Mouse (Mus musculus) heart, embryonic 15.5 days (tissue): ENCODE measurements at regions not wholly inside any gene's neighbourhood (a gene's known extent, or its start where the extent isn't known, plus 50 kb on each side); places are given as distances from the start of the nearest gene placed in this dataset.

ENCODE experiments used
- ATAC-seq: fragments of 200-750 bp; cut with Nextera tagmentation; replicated peaks from 2 replicates; pipeline ENCODE4 v1.8.0; 2017; ENCODE audit warnings: low read depth, moderate TSS enrichment; ENCODE audit not compliant: insufficient number of reproducible peaks, insufficient read depth, low FRiP score
- H3K27ac ChIP-seq: fragments of 300-500 bp; sonication (generic); 2 replicates; pipeline ENCODE4 v1.5.1; 2015; ENCODE audit warnings: mild to moderate bottlenecking, inconsistent platforms
- H3K27me3 ChIP-seq: fragments of 300-500 bp; sonication (generic); 2 replicates; pipeline ENCODE4 v1.6.1; 2015; ENCODE audit warnings: inconsistent platforms
- H3K36me3 ChIP-seq: fragments of 300-500 bp; sonication (generic); 2 replicates; pipeline ENCODE4 v1.6.1; 2015; ENCODE audit warnings: mild to moderate bottlenecking, inconsistent platforms
- H3K4me1 ChIP-seq: fragments of 300-500 bp; sonication (generic); replicated peaks from 2 replicates; pipeline ENCODE4 v1.6.1; 2015; ENCODE audit warnings: inconsistent platforms
- H3K4me2 ChIP-seq: fragments of 300-500 bp; sonication (generic); 2 replicates; pipeline ENCODE4 v1.6.1; 2015; ENCODE audit warnings: inconsistent platforms, mild to moderate bottlenecking, moderate library complexity
- H3K4me3 ChIP-seq: fragments of 300-500 bp; sonication (generic); 2 replicates; pipeline ENCODE4 v1.5.1; 2015; ENCODE audit warnings: mild to moderate bottlenecking, inconsistent platforms
- H3K9ac ChIP-seq: fragments of 300-500 bp; sonication (generic); 2 replicates; pipeline ENCODE4 v1.6.1; 2015; ENCODE audit warnings: mild to moderate bottlenecking, inconsistent platforms
- H3K9me3 ChIP-seq: fragments of 300-500 bp; sonication (generic); replicated peaks from 2 replicates; pipeline ENCODE4 v1.6.1; 2016; ENCODE audit warnings: inconsistent platforms
- WGBS: fragments of 180-500 bp; shearing (Covaris S2); methylation state at CpG from one replicate; pipeline ENCODE4 v1.1.7; 2015; ENCODE audit warnings: mixed read lengths; 5-methylcytosine and 5-hydroxymethylcytosine counted together

DNA sequence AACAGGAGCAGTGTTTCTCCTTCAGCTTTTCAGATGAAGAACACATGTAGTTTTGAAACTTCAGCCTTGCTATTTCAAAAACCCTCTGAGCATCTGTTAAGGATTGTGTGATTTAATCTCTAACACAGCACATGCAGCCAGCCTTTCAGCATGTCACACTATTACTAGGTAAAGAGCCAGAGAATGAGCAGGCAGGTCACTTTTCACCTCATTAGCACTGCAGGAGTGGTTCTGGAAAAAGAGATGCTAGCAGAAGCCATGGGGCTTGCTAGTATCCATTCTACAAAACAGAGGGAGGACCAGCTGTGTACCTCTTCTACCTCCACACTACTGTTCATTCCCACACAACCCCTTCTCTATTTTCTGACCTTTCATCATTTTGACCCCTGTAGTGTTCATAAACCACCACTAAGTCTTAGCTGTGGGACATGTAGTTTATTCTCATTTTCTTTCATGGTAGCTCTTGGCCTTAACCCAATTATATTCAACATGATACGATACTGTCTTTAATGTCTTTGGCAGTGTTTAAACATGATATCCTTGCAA, 535.1 kb upstream of the Alcam start:
- no peak for ATAC-seq
- WGBS, result 57% methylated on average over 1 of the region's 1 CpGs
- H3K4me3 ChIP-seq, result no peak overlapping the region

DNA sequence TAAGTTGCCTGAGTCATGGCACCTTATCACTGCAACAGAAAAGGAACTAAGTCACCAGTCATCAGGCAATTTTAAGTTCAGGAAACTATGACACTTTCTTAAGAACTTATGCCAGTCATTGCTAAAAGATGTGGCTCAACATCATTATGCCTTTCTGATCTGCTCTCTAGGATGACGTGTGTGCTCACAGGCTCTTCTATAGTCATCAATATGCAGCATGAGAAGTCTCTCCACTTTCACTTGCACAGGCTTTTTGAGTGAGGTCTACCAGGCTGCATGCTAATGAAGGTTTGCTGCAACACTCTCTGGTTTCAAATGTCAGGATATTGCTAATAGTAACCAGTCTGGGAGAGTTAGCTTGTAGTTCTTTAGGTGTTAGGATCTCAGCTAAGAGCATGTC, 530.5 kb upstream of the Alcam start:
- Histone ChIP-seq H3K4me2 (no peak overlapping the region), H3K4me3 (no peak overlapping the region), H3K27me3 (no peaks in the 10 kb centered on the region), H3K9me3 (no peaks in the 10 kb centered on the region), H3K36me3 (no peaks in the 10 kb centered on the region), H3K9ac (no peak overlapping the region), H3K27ac (no peak overlapping the region), H3K4me1 (no peaks in the 10 kb centered on the region)
- ATAC-seq, result no peak
- WGBS, result 50% methylated on average over 1 of the region's 1 CpGs

More for the DNA sequence above, 535.1 kb upstream of the Alcam start:
- H3K9ac ChIP-seq, result no peak overlapping the region
- H3K4me2 ChIP-seq, result no peak overlapping the region
- H3K36me3 ChIP-seq, result no peaks in the 10 kb centered on the region
- H3K27me3 ChIP-seq, result no peaks in the 10 kb centered on the region
- no peak overlapping the region for H3K27ac ChIP-seq
- H3K4me1 ChIP-seq, result no peaks in the 10 kb centered on the region
- no peaks in the 10 kb centered on the region for H3K9me3 ChIP-seq

DNA sequence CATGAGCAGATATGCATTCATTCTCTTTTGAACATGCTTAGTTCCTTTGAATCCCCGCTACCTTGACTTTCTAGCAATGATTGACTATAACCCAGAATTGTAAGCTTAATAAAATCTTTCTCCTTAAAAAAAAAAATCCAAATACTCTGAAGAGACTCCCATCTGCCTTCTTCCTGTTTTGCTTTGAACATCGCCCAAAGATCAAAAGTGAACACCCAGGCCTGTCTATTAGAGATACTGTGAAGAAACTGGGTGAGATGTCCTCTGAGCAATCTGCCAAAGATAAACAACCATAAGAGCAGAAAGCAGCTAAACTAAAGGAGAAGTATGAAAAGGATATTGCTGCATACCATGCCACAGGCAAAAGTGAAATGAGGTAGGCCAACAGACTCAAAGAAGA, 527.1 kb upstream of the Alcam start:
- H3K27ac ChIP-seq, result no peak overlapping the region
- H3K9me3 ChIP-seq, result no peaks in the 10 kb centered on the region
- 86% methylated on average over 2 of the region's 2 CpGs for WGBS
- H3K9ac ChIP-seq, result no peak overlapping the region
- no peaks in the 10 kb centered on the region for H3K36me3 ChIP-seq
- H3K4me1 ChIP-seq, result no peaks in the 10 kb centered on the region
- no peak overlapping the region for H3K4me3 ChIP-seq
- no peak for ATAC-seq
- no peak overlapping the region for H3K4me2 ChIP-seq
- no peaks in the 10 kb centered on the region for H3K27me3 ChIP-seq

DNA sequence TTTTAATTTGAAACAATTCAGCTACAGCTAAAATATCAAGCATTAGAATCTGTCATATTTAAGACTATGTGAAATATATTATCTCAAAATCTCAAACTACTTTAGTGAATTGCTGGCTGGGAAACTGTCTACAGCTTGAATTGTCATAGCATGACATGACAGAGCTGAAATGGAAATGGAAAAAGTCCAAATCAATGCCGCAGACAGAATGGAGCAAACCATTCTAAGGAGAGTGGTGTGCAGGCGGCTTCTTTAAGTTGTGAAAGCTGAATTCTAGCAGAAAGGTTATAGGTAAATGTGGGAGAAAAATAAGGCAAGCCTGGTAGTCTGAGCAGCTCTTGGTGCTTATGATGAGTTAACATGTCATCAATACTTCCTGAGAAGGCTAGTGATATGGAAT, 518.9 kb upstream of the Alcam start:
- WGBS, result 85% methylated on average over 2 of the region's 2 CpGs
- Histone ChIP-seq H3K4me1 (no peaks in the 10 kb centered on the region), H3K27me3 (no peaks in the 10 kb centered on the region), H3K9ac (no peak overlapping the region), H3K4me2 (no peak overlapping the region), H3K36me3 (no peaks in the 10 kb centered on the region), H3K27ac (no peak overlapping the region), H3K9me3 (no peaks in the 10 kb centered on the region), H3K4me3 (no peak overlapping the region)
- ATAC-seq, result no peak

DNA sequence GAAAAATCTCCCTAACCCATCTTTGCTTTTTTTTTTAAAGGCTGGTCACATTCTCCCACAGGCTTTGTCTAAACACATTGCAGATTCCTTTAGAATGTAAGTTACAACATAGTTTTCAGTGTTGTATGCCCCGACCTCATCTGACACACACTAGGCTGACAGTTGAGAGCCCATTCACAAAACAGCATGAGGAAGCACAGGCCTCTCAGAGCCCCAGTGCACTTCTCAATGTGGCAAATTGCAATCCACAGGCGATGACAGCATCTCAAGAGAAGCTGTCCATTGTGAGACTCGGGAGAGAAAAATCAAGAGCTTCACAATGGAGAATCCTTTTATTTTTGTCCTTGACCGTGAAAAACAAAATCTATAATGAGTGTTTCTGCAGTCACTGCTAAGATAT, 493.8 kb upstream of the Alcam start:
- ATAC-seq, result no peak
- H3K9me3 ChIP-seq, result no peaks in the 10 kb centered on the region
- no peak overlapping the region for H3K27ac ChIP-seq
- H3K4me2 ChIP-seq, result no peak overlapping the region
- H3K36me3 ChIP-seq, result no peaks in the 10 kb centered on the region
- 43% methylated on average over 4 of the region's 4 CpGs for WGBS
- H3K27me3 ChIP-seq, result no peaks in the 10 kb centered on the region
- peaks cover 4% of the 10 kb centered on the region for H3K4me1 ChIP-seq
- H3K9ac ChIP-seq, result no peak overlapping the region
- H3K4me3 ChIP-seq, result no peak overlapping the region

DNA sequence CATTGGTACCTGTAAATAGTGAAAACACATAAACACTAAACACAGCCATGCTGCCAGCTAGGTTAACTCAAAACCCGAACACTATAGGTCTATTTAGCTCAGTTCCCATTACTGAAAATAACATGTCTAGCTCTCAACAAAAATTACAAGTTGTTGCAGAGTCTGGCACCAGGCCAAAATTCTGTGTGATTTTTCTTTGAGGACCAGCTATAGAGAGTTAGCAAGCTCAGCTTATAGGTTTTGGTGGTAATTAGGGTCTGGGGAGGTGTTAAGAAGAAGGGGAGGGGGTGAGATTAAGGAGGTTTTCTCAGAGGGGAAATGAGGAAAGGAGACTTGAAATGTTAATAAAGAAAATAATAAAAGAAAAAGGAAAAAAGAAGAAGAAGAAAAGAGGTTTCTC, 480.9 kb upstream of the Alcam start:
- Histone ChIP-seq H3K9ac (no peak overlapping the region), H3K36me3 (no peaks in the 10 kb centered on the region), H3K9me3 (no peaks in the 10 kb centered on the region), H3K4me1 (no peaks in the 10 kb centered on the region), H3K27me3 (no peaks in the 10 kb centered on the region), H3K4me2 (no peak overlapping the region), H3K27ac (no peak overlapping the region), H3K4me3 (no peak overlapping the region)
- ATAC-seq, result no peak
- WGBS, result 71% methylated on average over 1 of the region's 1 CpGs

DNA sequence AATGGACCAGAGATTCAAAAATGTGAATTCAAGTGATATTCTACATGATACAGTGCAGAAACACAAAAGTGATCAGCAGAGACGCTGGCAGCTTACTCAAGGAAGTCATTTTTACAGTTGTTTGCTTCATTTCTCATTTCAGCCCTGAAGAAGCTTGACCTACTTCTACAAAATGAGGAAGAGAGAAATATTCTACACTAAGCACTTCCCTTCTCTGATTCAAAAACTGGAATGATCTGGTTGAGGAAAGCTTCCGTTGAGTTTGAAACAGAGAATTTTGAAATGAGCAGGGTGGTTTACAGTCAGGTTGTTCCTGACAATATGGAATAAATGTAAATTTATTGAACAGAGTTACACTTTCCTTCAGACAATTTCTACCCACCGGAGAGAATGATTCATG, 478.1 kb upstream of the Alcam start:
- Histone ChIP-seq H3K9me3 (no peaks in the 10 kb centered on the region), H3K27ac (no peak overlapping the region), H3K4me1 (no peaks in the 10 kb centered on the region), H3K4me2 (no peak overlapping the region), H3K27me3 (no peaks in the 10 kb centered on the region), H3K36me3 (no peaks in the 10 kb centered on the region), H3K9ac (no peak overlapping the region), H3K4me3 (no peak overlapping the region)
- ATAC-seq, result no peak
- WGBS, result 83% methylated on average over 3 of the region's 3 CpGs

DNA sequence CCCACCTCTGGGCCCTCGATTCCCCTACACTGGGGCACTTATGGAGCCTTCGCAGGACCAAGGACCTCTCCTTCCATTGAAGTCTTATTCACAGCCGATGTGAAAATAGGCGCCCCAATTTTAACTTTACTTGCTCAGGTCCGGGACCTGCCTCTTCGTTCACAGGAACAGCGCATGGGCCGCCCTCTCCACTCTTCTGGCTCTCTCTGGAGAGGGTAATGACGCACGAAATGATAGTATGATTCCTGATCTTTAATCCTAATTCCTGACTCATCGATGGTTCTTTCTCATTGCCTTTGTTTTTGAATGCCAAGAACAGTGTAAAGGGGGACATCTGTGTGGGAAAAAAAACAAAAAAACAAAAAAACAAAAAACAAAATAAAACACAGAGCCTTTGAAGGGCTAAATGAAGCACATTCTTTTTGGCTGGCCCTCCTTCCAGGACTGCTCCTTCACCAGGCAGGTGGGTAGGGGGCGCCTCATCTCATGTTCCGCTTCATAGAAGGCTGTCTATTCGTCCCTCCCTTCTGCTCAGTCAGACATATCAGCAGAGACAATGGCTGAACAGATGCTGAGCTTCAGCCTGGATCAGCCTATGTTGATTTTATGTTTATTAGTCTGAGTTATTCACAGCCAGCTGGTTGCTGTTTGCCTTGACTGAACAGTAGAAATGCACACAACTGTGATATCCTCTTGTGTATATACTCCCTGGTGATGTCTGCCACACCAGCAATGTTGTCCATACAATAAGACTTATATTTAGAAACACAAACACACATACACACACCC, 438.8 kb upstream of the Alcam start:
- no peak for ATAC-seq
- Histone ChIP-seq H3K9me3 (no peaks in the 10 kb centered on the region), H3K36me3 (no peaks in the 10 kb centered on the region), H3K4me3 (no peak overlapping the region), H3K9ac (no peak overlapping the region), H3K27ac (no peak overlapping the region), H3K4me1 (no peaks in the 10 kb centered on the region), H3K27me3 (no peaks in the 10 kb centered on the region), H3K4me2 (no peak overlapping the region)
- WGBS, result 73% methylated on average over 14 of the region's 14 CpGs

DNA sequence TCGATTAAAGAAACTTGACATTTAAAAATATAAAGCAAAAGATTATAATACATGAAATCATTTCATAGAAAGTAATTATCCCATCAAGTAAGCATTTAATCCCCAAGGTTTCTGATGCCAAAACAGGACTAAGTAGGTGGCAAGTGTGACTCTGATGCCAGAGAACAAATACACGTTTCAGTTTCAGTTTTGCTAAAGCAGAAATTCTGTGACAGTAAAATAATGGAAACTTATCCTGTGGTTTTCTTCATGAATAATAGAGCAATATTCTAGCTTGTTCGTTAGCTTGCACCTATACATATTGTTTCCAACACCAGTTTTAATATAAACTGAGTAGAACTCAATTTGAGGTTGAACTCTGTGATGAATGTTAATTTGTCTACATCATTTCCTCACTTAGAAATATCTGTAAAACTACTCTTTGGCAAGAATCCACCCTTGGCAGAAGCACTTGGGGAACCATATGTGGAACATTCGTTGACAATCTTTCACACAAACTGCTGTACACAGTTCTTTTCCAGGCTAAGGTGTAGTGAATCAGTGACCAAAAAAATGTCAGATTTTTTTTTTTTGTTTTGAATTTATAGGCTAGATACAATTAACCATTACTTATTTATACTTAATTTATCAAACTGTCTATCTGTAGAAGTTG, 425.7 kb upstream of the Alcam start:
- no peak overlapping the region for H3K9ac ChIP-seq
- no peak overlapping the region for H3K4me3 ChIP-seq
- no peaks in the 10 kb centered on the region for H3K36me3 ChIP-seq
- ATAC-seq, result no peak
- WGBS, result 52% methylated on average over 4 of the region's 4 CpGs
- H3K9me3 ChIP-seq, result no peaks in the 10 kb centered on the region
- H3K27me3 ChIP-seq, result no peaks in the 10 kb centered on the region
- H3K27ac ChIP-seq, result no peak overlapping the region
- no peaks in the 10 kb centered on the region for H3K4me1 ChIP-seq
- no peak overlapping the region for H3K4me2 ChIP-seq

DNA sequence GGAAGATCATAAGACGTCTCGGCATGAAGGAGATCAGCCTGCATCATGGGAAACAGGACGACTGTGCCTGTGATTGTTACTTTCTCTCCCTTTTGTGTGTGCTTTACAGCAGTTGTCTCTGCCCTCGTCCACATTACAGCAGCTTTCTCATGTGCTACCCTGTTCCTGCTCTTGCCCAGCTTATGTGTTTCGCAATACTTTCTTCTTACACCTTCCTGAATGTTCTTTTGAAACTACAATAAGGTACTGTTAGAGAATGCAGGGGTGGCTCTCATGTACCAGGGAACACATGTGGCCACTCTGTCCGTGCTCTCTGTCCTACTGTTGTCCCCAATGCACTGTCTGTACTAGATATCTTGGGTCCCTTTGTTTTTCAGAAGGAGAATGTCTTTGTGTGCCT, 414.0 kb upstream of the Alcam start:
- Histone ChIP-seq H3K4me1 (no peaks in the 10 kb centered on the region), H3K9me3 (no peaks in the 10 kb centered on the region), H3K27ac (no peak overlapping the region), H3K36me3 (no peaks in the 10 kb centered on the region), H3K27me3 (no peaks in the 10 kb centered on the region), H3K9ac (no peak overlapping the region), H3K4me3 (no peak overlapping the region), H3K4me2 (no peak overlapping the region)
- no peak for ATAC-seq
- 77% methylated on average over 6 of the region's 6 CpGs for WGBS

DNA sequence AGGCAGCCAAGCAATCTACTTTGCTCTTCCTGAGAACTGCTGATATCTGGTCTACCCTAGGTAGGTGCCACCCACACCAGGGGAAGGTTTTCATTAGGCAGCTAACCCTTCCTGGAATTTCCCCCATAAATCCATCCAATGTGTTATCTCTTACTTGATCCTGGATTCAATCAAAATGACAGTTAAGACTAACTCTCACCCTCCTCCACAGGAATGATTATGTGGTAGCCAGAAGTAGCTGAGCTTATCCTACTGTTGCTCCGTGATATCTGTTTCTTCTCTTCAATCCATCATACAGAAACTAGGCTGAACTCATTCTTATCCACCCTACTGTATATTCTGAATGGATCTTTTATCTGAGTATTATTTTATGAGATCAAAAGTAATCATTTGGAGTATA, 409.7 kb upstream of the Alcam start:
- H3K4me3 ChIP-seq, result no peak overlapping the region
- H3K9me3 ChIP-seq, result no peaks in the 10 kb centered on the region
- H3K4me2 ChIP-seq, result no peak overlapping the region
- no peaks in the 10 kb centered on the region for H3K4me1 ChIP-seq
- no peak overlapping the region for H3K27ac ChIP-seq
- WGBS, result 37% methylated on average over 1 of the region's 1 CpGs
- H3K27me3 ChIP-seq, result no peaks in the 10 kb centered on the region
- peak; percentile 50; the same call in 1 of the 2 replicates for ATAC-seq
- H3K36me3 ChIP-seq, result no peaks in the 10 kb centered on the region
- H3K9ac ChIP-seq, result no peak overlapping the region

DNA sequence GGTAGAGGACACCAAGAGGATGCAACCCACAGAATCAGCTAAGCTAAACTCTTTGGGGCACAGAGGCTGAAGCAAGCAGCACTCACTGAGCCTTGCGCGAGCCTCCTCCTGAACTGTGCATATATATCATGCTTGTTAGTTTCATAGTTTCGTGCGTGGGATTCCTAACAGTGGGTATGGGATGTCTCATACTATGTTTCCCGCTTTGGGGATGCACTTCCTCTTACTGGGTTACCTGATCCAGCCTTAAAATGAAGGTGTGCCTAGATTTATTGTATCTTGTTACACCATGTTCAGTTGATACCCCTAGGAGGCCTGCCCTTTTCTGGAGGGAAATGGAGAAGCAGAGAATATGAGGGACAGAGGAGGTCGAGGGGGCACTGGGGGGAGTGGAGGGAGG, 407.4 kb upstream of the Alcam start:
- Histone ChIP-seq H3K9me3 (no peaks in the 10 kb centered on the region), H3K36me3 (no peaks in the 10 kb centered on the region), H3K27me3 (no peaks in the 10 kb centered on the region), H3K9ac (no peak overlapping the region), H3K4me2 (no peak overlapping the region), H3K4me3 (no peak overlapping the region), H3K4me1 (no peaks in the 10 kb centered on the region), H3K27ac (no peak overlapping the region)
- ATAC-seq, result no peak
- 84% methylated on average over 6 of the region's 6 CpGs for WGBS
